Mouse (Mus musculus) midbrain, embryonic 12.5 days (tissue): ENCODE data around the gene Erbb2. TPM values are rescaled to one million over a fixed set of nuclear protein-coding genes. Genes with fewer than 3 reads are reported as not detected.

Source experiments
- ATAC-seq: fragments of 200-750 bp; cut with Nextera tagmentation; 2 replicates; pipeline ENCODE4 v1.8.0; 2017; ENCODE audit warnings: low read depth, moderate TSS enrichment, moderate library complexity; ENCODE audit not compliant: low FRiP score
- H3K27ac ChIP-seq: fragments of 300-500 bp; sonication (generic); replicated peaks from 2 replicates; pipeline ENCODE4 v1.5.1; 2016; ENCODE audit warnings: mild to moderate bottlenecking
- H3K27me3 ChIP-seq: fragments of 300-500 bp; sonication (generic); 2 replicates; pipeline ENCODE4 v1.6.1; 2016; ENCODE audit warnings: mild to moderate bottlenecking
- H3K36me3 ChIP-seq: fragments of 300-500 bp; sonication (generic); 2 replicates; pipeline ENCODE4 v1.6.1; 2016
- H3K4me1 ChIP-seq: fragments of 300-500 bp; sonication (generic); 2 replicates; pipeline ENCODE4 v1.6.1; 2016
- H3K4me2 ChIP-seq: fragments of 300-500 bp; sonication (generic); replicated peaks from 2 replicates; pipeline ENCODE4 v1.6.1; 2016; ENCODE audit warnings: mild to moderate bottlenecking, moderate library complexity
- H3K4me3 ChIP-seq: fragments of 300-500 bp; sonication (generic); 2 replicates; pipeline ENCODE4 v1.5.1; 2016; ENCODE audit warnings: mild to moderate bottlenecking
- H3K9ac ChIP-seq: fragments of 300-500 bp; sonication (generic); replicated peaks from 2 replicates; pipeline ENCODE4 v1.6.1; 2016; ENCODE audit warnings: mild to moderate bottlenecking, moderate library complexity
- H3K9me3 ChIP-seq: fragments of 300-500 bp; sonication (generic); 2 replicates; pipeline ENCODE4 v1.6.1; 2016; ENCODE audit warnings: mild to moderate bottlenecking
- WGBS: fragments of 180-500 bp; shearing (Covaris S2); methylation state at CpG from one replicate; pipeline ENCODE4 v1.1.7; 2016; 5-methylcytosine and 5-hydroxymethylcytosine counted together
- polyA plus RNA-seq: library from polyadenylated mRNA; unstranded; fragments of >200 nt; fragmentation: Nextera tagmentation; extraction: Ambion mirVana; gene quantifications from 2 replicates; pipeline ENCODE4 v1.2.1, GENCODE M21; 2016

The Erbb2 gene
- polyA plus RNA-seq, 1 experiment from 2014 or later: 17.4 TPM

DNA sequence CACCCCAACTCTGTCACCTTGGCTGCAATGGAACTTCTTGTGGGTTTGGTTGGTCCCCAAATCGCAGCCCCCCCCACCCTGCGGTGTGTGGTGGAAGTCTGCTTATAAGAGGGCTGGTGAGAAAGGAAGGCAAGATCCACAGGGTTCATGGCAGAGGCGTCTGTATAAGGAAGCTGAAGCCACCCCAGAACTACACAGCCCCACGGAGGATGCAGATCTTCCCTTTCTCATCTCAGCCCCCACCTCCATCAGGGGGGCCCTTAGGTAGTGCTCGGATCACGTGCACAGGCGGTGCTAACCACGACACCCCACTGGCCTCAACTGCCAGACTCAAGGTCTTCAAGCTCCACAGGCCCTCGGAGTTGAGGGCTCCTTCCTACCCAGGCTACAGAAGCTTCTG is 51.6 kb downstream of the Erbb2 start:
- no peak overlapping the region for H3K4me2 ChIP-seq
- H3K4me3 ChIP-seq: no peak overlapping the region
- no peaks in the 10 kb centered on the region for H3K4me1 ChIP-seq
- H3K36me3 ChIP-seq: no peaks in the 10 kb centered on the region
- no peak overlapping the region for H3K9ac ChIP-seq
- WGBS: 90% methylated on average over 9 of the region's 9 CpGs
- H3K27ac ChIP-seq: no peak overlapping the region
- no peak for ATAC-seq
- no peaks in the 10 kb centered on the region for H3K9me3 ChIP-seq
- peaks cover 22% of the 10 kb centered on the region for H3K27me3 ChIP-seq

DNA sequence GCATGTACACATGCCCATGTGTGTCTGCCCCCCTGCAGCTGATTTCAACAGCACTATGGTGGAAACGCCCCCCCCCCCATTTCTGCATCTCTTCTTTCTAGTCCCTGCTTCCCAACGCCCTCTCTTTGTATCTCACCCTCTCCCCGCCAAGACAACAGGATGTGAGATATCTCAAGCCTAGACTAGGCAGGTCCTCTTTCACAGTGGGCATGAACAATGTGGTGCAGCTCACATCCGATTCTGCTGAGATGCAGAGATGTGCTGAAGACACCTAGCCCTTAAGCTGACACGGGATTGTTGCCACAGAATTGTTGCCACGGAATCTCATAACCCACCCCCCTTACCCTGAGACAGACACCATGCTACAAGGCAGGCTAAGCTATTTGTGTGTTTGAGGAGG is 52.2 kb downstream of the Erbb2 start:
- no peak for ATAC-seq
- H3K9ac ChIP-seq: no peak overlapping the region
- 89% methylated on average over 6 of the region's 6 CpGs for WGBS

DNA sequence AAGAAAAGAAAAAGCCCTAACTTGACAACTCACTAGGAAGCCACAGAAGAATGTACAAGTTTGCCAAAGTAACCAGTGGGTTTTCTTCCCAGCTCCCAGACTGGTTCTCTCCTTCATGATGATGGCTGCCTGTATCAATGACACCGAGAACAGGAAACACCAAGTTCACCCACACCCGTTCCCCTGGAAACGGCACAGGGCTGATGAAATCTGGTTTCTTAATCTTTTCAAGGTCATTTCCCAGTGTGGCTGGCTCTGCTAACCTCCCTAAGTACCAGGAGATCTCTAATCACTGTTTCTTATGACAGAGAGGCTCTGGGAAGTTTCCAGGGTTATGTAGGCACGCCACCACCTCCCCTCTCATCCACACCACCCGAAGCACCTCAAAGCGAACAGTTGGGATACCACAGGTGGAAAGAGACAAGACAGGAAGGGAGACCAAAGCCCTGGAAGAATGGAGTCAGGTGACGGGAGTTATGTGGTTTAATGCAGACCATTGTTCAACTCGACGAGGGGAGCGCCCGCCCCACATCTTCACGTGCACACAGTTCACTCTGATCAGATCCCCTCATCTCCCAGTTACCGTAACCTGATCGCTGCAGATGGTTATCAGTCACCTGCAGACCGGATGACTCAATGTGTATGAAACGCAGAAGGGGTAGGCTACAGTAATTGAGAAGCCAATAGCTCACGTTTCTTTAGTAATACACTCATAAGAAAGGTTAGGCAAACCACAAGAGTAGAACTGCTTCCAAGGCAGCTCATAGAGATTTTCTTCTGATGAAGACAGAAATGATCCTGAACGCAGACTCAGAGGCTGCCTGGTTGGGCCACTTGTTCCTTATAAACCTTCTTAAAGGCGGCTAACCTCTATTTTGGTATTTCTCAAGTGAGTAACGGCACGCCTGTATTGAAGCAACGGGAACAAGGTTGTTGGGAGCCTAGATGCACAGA is 57.8 kb downstream of the Erbb2 start:
- no peaks in the 10 kb centered on the region for H3K36me3 ChIP-seq
- H3K27me3 ChIP-seq: no peaks in the 10 kb centered on the region
- H3K9ac ChIP-seq: no peak overlapping the region
- no peak overlapping the region for H3K4me3 ChIP-seq
- no peak for ATAC-seq
- no peak overlapping the region for H3K27ac ChIP-seq
- H3K4me2 ChIP-seq: no peak overlapping the region
- H3K9me3 ChIP-seq: no peaks in the 10 kb centered on the region
- peaks cover 5% of the 10 kb centered on the region for H3K4me1 ChIP-seq
- WGBS: 82% methylated on average over 22 of the region's 22 CpGs

More for the DNA sequence above, 52.2 kb downstream of the Erbb2 start:
- H3K4me2 ChIP-seq: no peak overlapping the region
- H3K9me3 ChIP-seq: no peaks in the 10 kb centered on the region
- H3K4me3 ChIP-seq: no peak overlapping the region
- H3K4me1 ChIP-seq: no peaks in the 10 kb centered on the region
- no peak overlapping the region for H3K27ac ChIP-seq
- H3K36me3 ChIP-seq: no peaks in the 10 kb centered on the region
- H3K27me3 ChIP-seq: peaks cover 16% of the 10 kb centered on the region

GRCm38 (mm10) chr11:98470795-98471194 is 58.5 kb downstream of the Erbb2 start:
- Histone ChIP-seq H3K4me1 (peaks cover 5% of the 10 kb centered on the region), H3K9ac (no peak overlapping the region), H3K4me2 (no peak overlapping the region), H3K36me3 (no peaks in the 10 kb centered on the region), H3K9me3 (no peaks in the 10 kb centered on the region), H3K4me3 (no peak overlapping the region), H3K27me3 (no peaks in the 10 kb centered on the region), H3K27ac (no peak overlapping the region)
- ATAC-seq: no peak
- WGBS: 78% methylated on average over 6 of the region's 6 CpGs

- Histone ChIP-seq H3K9me3 (no peaks in the 10 kb centered on the region), H3K27ac (no peak overlapping the region), H3K9ac (no peak overlapping the region), H3K4me1 (peaks cover 5% of the 10 kb centered on the region), H3K36me3 (no peaks in the 10 kb centered on the region), H3K27me3 (no peaks in the 10 kb centered on the region), H3K4me3 (no peak overlapping the region), H3K4me2 (no peak overlapping the region)
- 38% methylated on average over 4 of the region's 4 CpGs for WGBS
- no peak for ATAC-seq
Measured at GRCm38 (mm10) chr11:98472696-98473095, 60.4 kb downstream of the Erbb2 start.

GRCm38 (mm10) chr11:98473916-98474479 is 61.7 kb downstream of the Erbb2 start:
- H3K36me3 ChIP-seq: no peaks in the 10 kb centered on the region
- H3K4me2 ChIP-seq: no peak overlapping the region
- no peak overlapping the region for H3K9ac ChIP-seq
- H3K27ac ChIP-seq: no peak overlapping the region
- 60% methylated on average over 8 of the region's 8 CpGs for WGBS
- ATAC-seq: no peak
- H3K27me3 ChIP-seq: no peaks in the 10 kb centered on the region
- peaks cover 5% of the 10 kb centered on the region for H3K4me1 ChIP-seq
- H3K4me3 ChIP-seq: no peak overlapping the region
- no peaks in the 10 kb centered on the region for H3K9me3 ChIP-seq

GRCm38 (mm10) chr11:98474967-98475366 is 62.7 kb downstream of the Erbb2 start:
- Histone ChIP-seq H3K4me3 (no peak overlapping the region), H3K4me1 (peaks cover 5% of the 10 kb centered on the region), H3K9me3 (no peaks in the 10 kb centered on the region), H3K27me3 (no peaks in the 10 kb centered on the region), H3K9ac (no peak overlapping the region), H3K4me2 (no peak overlapping the region), H3K36me3 (no peaks in the 10 kb centered on the region), H3K27ac (no peak overlapping the region)
- 90% methylated on average over 11 of the region's 11 CpGs for WGBS
- no peak for ATAC-seq

GRCm38 (mm10) chr11:98475630-98476433 is 63.6 kb downstream of the Erbb2 start:
- no peak overlapping the region for H3K9ac ChIP-seq
- no peaks in the 10 kb centered on the region for H3K36me3 ChIP-seq
- ATAC-seq: no peak
- H3K4me3 ChIP-seq: no peak overlapping the region
- H3K4me1 ChIP-seq: peaks cover 5% of the 10 kb centered on the region
- no peak overlapping the region for H3K4me2 ChIP-seq
- H3K27me3 ChIP-seq: no peaks in the 10 kb centered on the region
- no peak overlapping the region for H3K27ac ChIP-seq
- WGBS: 91% methylated on average over 9 of the region's 9 CpGs
- no peaks in the 10 kb centered on the region for H3K9me3 ChIP-seq

GRCm38 (mm10) chr11:98476434-98476807 is 64.2 kb downstream of the Erbb2 start:
- WGBS: 82% methylated on average over 4 of the region's 4 CpGs
- no peak for ATAC-seq

GRCm38 (mm10) chr11:98477011-98477701 is 64.9 kb downstream of the Erbb2 start:
- 76% methylated on average over 12 of the region's 14 CpGs for whole genome bisulfite sequencing
- H3K36me3 ChIP-seq: no peaks in the 10 kb centered on the region
- peaks cover 5% of the 10 kb centered on the region for H3K4me1 ChIP-seq
- no peak overlapping the region for H3K4me3 ChIP-seq
- no peak overlapping the region for H3K27ac ChIP-seq
- no peak for ATAC-seq
- no peaks in the 10 kb centered on the region for H3K27me3 ChIP-seq
- no peak overlapping the region for H3K4me2 ChIP-seq
- H3K9me3 ChIP-seq: no peaks in the 10 kb centered on the region
- no peak overlapping the region for H3K9ac ChIP-seq

More at GRCm38 (mm10) chr11:98476434-98476807, 64.2 kb downstream of the Erbb2 start:
- Histone ChIP-seq H3K27me3 (no peaks in the 10 kb centered on the region), H3K4me2 (no peak overlapping the region), H3K4me1 (peaks cover 5% of the 10 kb centered on the region), H3K27ac (no peak overlapping the region), H3K4me3 (no peak overlapping the region), H3K9me3 (no peaks in the 10 kb centered on the region), H3K9ac (no peak overlapping the region), H3K36me3 (no peaks in the 10 kb centered on the region)

- Histone ChIP-seq H3K9me3 (no peaks in the 10 kb centered on the region), H3K4me1 (no peaks in the 10 kb centered on the region), H3K4me2 (no peak overlapping the region), H3K4me3 (no peak overlapping the region), H3K27ac (no peak overlapping the region), H3K27me3 (no peaks in the 10 kb centered on the region), H3K9ac (no peak overlapping the region), H3K36me3 (no peaks in the 10 kb centered on the region)
- ATAC-seq: no peak
- 77% methylated on average over 13 of the region's 13 CpGs for WGBS
Measured at GRCm38 (mm10) chr11:98479026-98479939, 67.0 kb downstream of the Erbb2 start.
